Mouse (Mus musculus): ENCODE results near the gene Tmem200a.

GRCm38 (mm10) chr10:26103330-26103982, 24.6 kb upstream of the Tmem200a start:
- no peak for TF ChIP-seq CTCF (IDR thresholded peaks at IDR 0.05; ENCODE audit: insufficient read depth, low read depth, low read length)
- no peak for TF ChIP-seq POLR2A (IDR thresholded peaks at IDR 0.05; ENCODE audit: insufficient read depth, low read depth, low read length)
